Mouse (Mus musculus): Measurements from ENCODE around the gene Tial1.

GRCm38 (mm10) chr7:128402577-128402976 is 58.9 kb downstream of the Tial1 start:
- TF ChIP-seq CTCF (IDR thresholded peaks at IDR 0.05; ENCODE audit: low read depth, low read length): no peak
- TF ChIP-seq POLR2A (IDR thresholded peaks at IDR 0.05; ENCODE audit: extremely low read depth, insufficient read depth, low read length): no peak

Data from liver, adult 2 months (tissue).